Mouse (Mus musculus): ENCODE measurements around the gene Kcnf1. TPM values are rescaled to one million over a fixed set of nuclear protein-coding genes. Genes with fewer than 3 reads are reported as not detected.
"Not testable (repeated sequence)": the region's sequence is repeated elsewhere in the genome, so short reads cannot be mapped to it uniquely, and the experiment has no call there.

Gene Kcnf1
- polyA plus RNA-seq, 1 experiment from 2014 or later = 0.21 TPM

DNA sequence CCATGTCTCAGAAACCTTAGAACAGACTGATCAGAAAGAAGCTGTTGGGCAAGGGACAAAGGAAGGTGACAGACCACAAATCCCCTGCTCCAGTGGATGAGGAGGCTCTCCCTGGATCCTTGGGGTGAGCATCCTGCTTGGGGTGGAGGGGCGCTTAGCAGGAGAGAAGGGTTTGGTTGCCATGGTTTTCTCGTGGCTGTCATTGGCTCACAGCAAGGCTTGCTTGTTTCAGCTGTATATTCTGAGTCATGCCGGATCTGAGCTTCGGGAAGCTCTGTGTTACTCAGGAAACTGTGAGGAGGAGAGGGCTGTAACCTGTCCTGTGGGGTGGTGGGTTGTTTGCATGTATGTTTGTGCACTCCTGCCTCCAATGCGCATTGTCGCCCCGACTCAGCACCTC, 23.8 kb downstream of the Kcnf1 start:
- Histone ChIP-seq H3K27me3 (ENCODE audit: control insufficient read depth, insufficient read depth, low read length) (no peaks in the 10 kb centered on the region), H3K4me2 (ENCODE audit: low read depth, severe bottlenecking) (no peak overlapping the region), H3K27ac (replicated peaks; ENCODE audit: low read depth, low read length) (no peak overlapping the region), H3K4me1 (ENCODE audit: control insufficient read depth, insufficient read depth, low read length) (no peaks in the 10 kb centered on the region), H3K4me3 (ENCODE audit: low read depth, low read length) (no peak overlapping the region), H3K9me3 (ENCODE audit: control insufficient read depth, low read length) (no peaks in the 10 kb centered on the region), H3K9ac (ENCODE audit: low read length) (no peak overlapping the region), H3K36me3 (ENCODE audit: control insufficient read depth, insufficient read depth, low read length) (no peaks in the 10 kb centered on the region)
- DNase-seq (ENCODE audit: low spot score) (no peak), ATAC-seq (ENCODE audit: insufficient number of reproducible peaks, low FRiP score, low TSS enrichment, low read depth) (no peak)
- 81% methylated on average over 7 of the region's 7 CpGs for WGBS

DNA sequence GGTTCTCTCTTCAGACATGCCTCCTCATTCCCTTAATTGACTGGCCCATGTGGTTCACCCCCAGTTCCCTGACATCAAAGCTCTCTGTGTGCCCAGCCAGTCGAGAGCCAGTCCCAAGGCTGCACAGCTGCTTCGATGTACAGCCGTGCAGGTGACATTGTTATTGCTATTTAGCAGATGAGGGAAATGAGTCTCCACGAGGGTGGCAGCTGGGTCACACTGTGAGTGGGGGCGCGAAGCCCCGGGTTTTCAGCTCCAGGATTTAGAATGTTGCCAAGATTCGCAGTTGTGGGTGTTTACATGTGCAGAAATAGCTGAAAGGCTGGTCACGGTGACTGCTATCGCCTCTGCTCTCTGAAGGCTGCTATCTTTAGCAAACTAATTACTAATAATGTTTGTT, 27.8 kb downstream of the Kcnf1 start:
- H3K27ac ChIP-seq (replicated peaks; ENCODE audit: low read depth, low read length) = no peak overlapping the region
- H3K36me3 ChIP-seq (ENCODE audit: control insufficient read depth, insufficient read depth, low read length) = no peaks in the 10 kb centered on the region
- H3K4me1 ChIP-seq (ENCODE audit: control insufficient read depth, insufficient read depth, low read length) = no peaks in the 10 kb centered on the region
- no peaks in the 10 kb centered on the region for H3K27me3 ChIP-seq (ENCODE audit: control insufficient read depth, insufficient read depth, low read length)
- H3K4me3 ChIP-seq (ENCODE audit: low read depth, low read length) = no peak overlapping the region
- DNase-seq (ENCODE audit: low spot score) (no peak), ATAC-seq (ENCODE audit: insufficient number of reproducible peaks, low FRiP score, low TSS enrichment, low read depth) (no peak)
- 66% methylated on average over 10 of the region's 10 CpGs for WGBS
- no peak overlapping the region for H3K4me2 ChIP-seq (ENCODE audit: low read depth, severe bottlenecking)
- H3K9me3 ChIP-seq (ENCODE audit: control insufficient read depth, low read length) = no peaks in the 10 kb centered on the region
- no peak overlapping the region for H3K9ac ChIP-seq (ENCODE audit: low read length)

DNA sequence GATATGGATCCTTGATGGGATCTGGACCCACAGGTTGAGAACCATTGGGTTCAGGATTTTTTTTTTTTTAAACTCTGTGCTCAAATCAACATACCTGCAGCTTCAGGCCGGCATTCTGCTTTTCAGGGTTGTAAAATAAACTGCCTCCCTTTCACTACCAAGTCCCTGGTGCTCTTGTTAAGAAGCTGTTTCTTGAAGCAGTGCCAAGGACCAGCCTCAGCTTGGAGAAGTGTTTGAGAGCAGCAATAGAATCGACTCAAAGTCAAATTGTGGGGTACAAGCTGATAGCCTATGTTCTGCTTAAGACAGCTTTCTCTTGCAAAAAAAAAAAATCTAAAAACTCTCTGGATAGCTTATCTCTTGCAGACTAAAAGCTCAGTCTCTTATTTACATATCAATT, 34.9 kb downstream of the Kcnf1 start:
- Histone ChIP-seq H3K9ac (ENCODE audit: low read length) (no peak overlapping the region), H3K27ac (replicated peaks; ENCODE audit: low read depth, low read length) (no peak overlapping the region), H3K4me3 (ENCODE audit: low read depth, low read length) (no peak overlapping the region), H3K36me3 (ENCODE audit: control insufficient read depth, insufficient read depth, low read length) (no peaks in the 10 kb centered on the region), H3K4me2 (ENCODE audit: low read depth, severe bottlenecking) (no peak overlapping the region), H3K4me1 (ENCODE audit: control insufficient read depth, insufficient read depth, low read length) (no peaks in the 10 kb centered on the region), H3K27me3 (ENCODE audit: control insufficient read depth, insufficient read depth, low read length) (no peaks in the 10 kb centered on the region), H3K9me3 (ENCODE audit: control insufficient read depth, low read length) (no peaks in the 10 kb centered on the region)
- no peak for ATAC-seq (ENCODE audit: insufficient number of reproducible peaks, low FRiP score, low TSS enrichment, low read depth)
- WGBS = 42% methylated on average over 2 of the region's 2 CpGs
- no peak for DNase-seq (ENCODE audit: low spot score)

- Histone ChIP-seq H3K27me3 (ENCODE audit: control insufficient read depth, insufficient read depth, low read length) (no peaks in the 10 kb centered on the region), H3K27ac (replicated peaks; ENCODE audit: low read depth, low read length) (no peak overlapping the region), H3K4me3 (ENCODE audit: low read depth, low read length) (no peak overlapping the region), H3K9me3 (ENCODE audit: control insufficient read depth, low read length) (no peaks in the 10 kb centered on the region), H3K4me1 (ENCODE audit: control insufficient read depth, insufficient read depth, low read length) (no peaks in the 10 kb centered on the region), H3K9ac (ENCODE audit: low read length) (no peak overlapping the region), H3K36me3 (ENCODE audit: control insufficient read depth, insufficient read depth, low read length) (no peaks in the 10 kb centered on the region), H3K4me2 (ENCODE audit: low read depth, severe bottlenecking) (no peak overlapping the region)
- no peak for DNase-seq (ENCODE audit: low spot score)
- no peak for ATAC-seq (ENCODE audit: insufficient number of reproducible peaks, low FRiP score, low TSS enrichment, low read depth)
- 81% methylated on average over 3 of the region's 3 CpGs for WGBS
Measured at GRCm38 (mm10) chr12:17140436-17140835, 36.3 kb downstream of the Kcnf1 start.

- H3K4me3 ChIP-seq (ENCODE audit: low read depth, low read length) = no peak overlapping the region
- DNase-seq (ENCODE audit: low spot score) (no peak), ATAC-seq (ENCODE audit: insufficient number of reproducible peaks, low FRiP score, low TSS enrichment, low read depth) (no peak)
- H3K27me3 ChIP-seq (ENCODE audit: control insufficient read depth, insufficient read depth, low read length) = no peaks in the 10 kb centered on the region
- no peaks in the 10 kb centered on the region for H3K9me3 ChIP-seq (ENCODE audit: control insufficient read depth, low read length)
- H3K4me1 ChIP-seq (ENCODE audit: control insufficient read depth, insufficient read depth, low read length) = no peaks in the 10 kb centered on the region
- no peak overlapping the region for H3K9ac ChIP-seq (ENCODE audit: low read length)
- WGBS = 84% methylated on average over 9 of the region's 9 CpGs
- H3K4me2 ChIP-seq (ENCODE audit: low read depth, severe bottlenecking) = no peak overlapping the region
- H3K27ac ChIP-seq (replicated peaks; ENCODE audit: low read depth, low read length) = no peak overlapping the region
- H3K36me3 ChIP-seq (ENCODE audit: control insufficient read depth, insufficient read depth, low read length) = no peaks in the 10 kb centered on the region
Measured at GRCm38 (mm10) chr12:17134546-17135096, 42.1 kb downstream of the Kcnf1 start.

- Histone ChIP-seq H3K4me1 (ENCODE audit: control insufficient read depth, insufficient read depth, low read length) (no peaks in the 10 kb centered on the region), H3K4me3 (ENCODE audit: low read depth, low read length) (no peak overlapping the region), H3K27ac (replicated peaks; ENCODE audit: low read depth, low read length) (no peak overlapping the region), H3K9me3 (ENCODE audit: control insufficient read depth, low read length) (no peaks in the 10 kb centered on the region), H3K36me3 (ENCODE audit: control insufficient read depth, insufficient read depth, low read length) (no peaks in the 10 kb centered on the region), H3K9ac (ENCODE audit: low read length) (no peak overlapping the region), H3K4me2 (ENCODE audit: low read depth, severe bottlenecking) (no peak overlapping the region), H3K27me3 (ENCODE audit: control insufficient read depth, insufficient read depth, low read length) (no peaks in the 10 kb centered on the region)
- ATAC-seq (ENCODE audit: insufficient number of reproducible peaks, low FRiP score, low TSS enrichment, low read depth) (no peak), DNase-seq (ENCODE audit: low spot score) (no peak)
- 76% methylated on average over 8 of the region's 8 CpGs for WGBS
Measured at GRCm38 (mm10) chr12:17132243-17132642, 44.4 kb downstream of the Kcnf1 start.

GRCm38 (mm10) chr12:17131563-17131962, 45.1 kb downstream of the Kcnf1 start:
- 91% methylated on average over 10 of the region's 10 CpGs for WGBS
- no peaks in the 10 kb centered on the region for H3K27me3 ChIP-seq (ENCODE audit: control insufficient read depth, insufficient read depth, low read length)
- H3K4me2 ChIP-seq (ENCODE audit: low read depth, severe bottlenecking) = no peak overlapping the region
- no peaks in the 10 kb centered on the region for H3K4me1 ChIP-seq (ENCODE audit: control insufficient read depth, insufficient read depth, low read length)
- H3K9me3 ChIP-seq (ENCODE audit: control insufficient read depth, low read length) = no peaks in the 10 kb centered on the region
- DNase-seq (ENCODE audit: low spot score) = no peak
- no peak for ATAC-seq (ENCODE audit: insufficient number of reproducible peaks, low FRiP score, low TSS enrichment, low read depth)
- H3K36me3 ChIP-seq (ENCODE audit: control insufficient read depth, insufficient read depth, low read length) = no peaks in the 10 kb centered on the region
- H3K27ac ChIP-seq (replicated peaks; ENCODE audit: low read depth, low read length) = no peak overlapping the region
- H3K9ac ChIP-seq (ENCODE audit: low read length) = no peak overlapping the region
- no peak overlapping the region for H3K4me3 ChIP-seq (ENCODE audit: low read depth, low read length)

- not testable (repeated sequence) for H3K4me3 ChIP-seq (ENCODE audit: low read depth, low read length); DNase-seq (ENCODE audit: low spot score); H3K4me2 ChIP-seq (ENCODE audit: low read depth, severe bottlenecking); H3K9me3 ChIP-seq (ENCODE audit: control insufficient read depth, low read length); H3K27me3 ChIP-seq (ENCODE audit: control insufficient read depth, insufficient read depth, low read length); H3K9ac ChIP-seq (ENCODE audit: low read length); H3K36me3 ChIP-seq (ENCODE audit: control insufficient read depth, insufficient read depth, low read length); H3K4me1 ChIP-seq (ENCODE audit: control insufficient read depth, insufficient read depth, low read length); ATAC-seq (ENCODE audit: insufficient number of reproducible peaks, low FRiP score, low TSS enrichment, low read depth); H3K27ac ChIP-seq (replicated peaks; ENCODE audit: low read depth, low read length)
- WGBS = 96% methylated on average over 11 of the region's 12 CpGs
Measured at GRCm38 (mm10) chr12:17122881-17123280, 53.8 kb downstream of the Kcnf1 start.
